In the genomic region with DNA sequence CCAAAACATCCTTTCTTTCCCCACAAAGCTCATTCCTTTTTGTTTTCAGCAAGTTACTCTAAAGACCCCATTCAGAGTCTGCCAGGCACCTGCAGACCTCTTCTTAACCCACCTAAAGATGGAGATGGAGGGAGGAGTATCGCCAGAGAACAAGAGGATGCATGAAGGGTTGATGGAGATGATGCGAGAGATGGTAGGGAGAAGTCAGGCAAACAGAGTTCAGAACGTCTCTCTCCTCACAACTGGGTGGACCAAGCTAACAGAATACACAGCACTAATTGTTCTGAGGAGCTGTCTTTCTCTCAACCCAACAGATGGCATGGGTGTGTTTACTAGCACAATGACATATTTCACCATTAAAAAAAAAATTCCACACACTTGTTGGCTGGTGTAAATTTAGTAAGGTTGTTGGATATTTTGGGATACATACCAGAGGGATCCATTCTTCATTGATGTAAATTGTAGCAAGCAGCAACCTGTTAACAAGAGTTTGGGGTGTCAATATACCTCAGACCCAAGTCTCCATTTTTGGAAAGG, we compare ENCODE assay signal across 14 mouse cellular contexts.
"Had no signal": no experiment of that assay in that cellular context is flagged by ENCODE, and none has a peak within 500 bp of the region (broad histone marks: within the 10 kb centered on the region; RNA-seq: fewer than 3 reads in every experiment).

No protein-coding gene starts in this region.

- H3K4me1 ChIP-seq: limb, embryonic 15.5 days; midbrain, embryonic 15.5 days had no signal

- H3K9me3 ChIP-seq: limb, embryonic 12.5 days; limb, embryonic 15.5 days; midbrain, embryonic 12.5 days; midbrain, embryonic 15.5 days; neural tube, embryonic 12.5 days; neural tube, embryonic 15.5 days had no signal

- H3K4me2 ChIP-seq: limb, embryonic 15.5 days; liver, embryonic 11.5 days; lung, embryonic 14.5 days; midbrain, embryonic 12.5 days; midbrain, embryonic 15.5 days had no signal

- H3K36me3 ChIP-seq: limb, embryonic 12.5 days; limb, embryonic 15.5 days; midbrain, embryonic 12.5 days; midbrain, embryonic 15.5 days; neural tube, embryonic 12.5 days; neural tube, embryonic 15.5 days had no signal

- ATAC-seq: liver, postnatal 0 days; lung, postnatal 0 days; midbrain, embryonic 15.5 days had no signal

- H3K27ac ChIP-seq: limb, embryonic 12.5 days; limb, embryonic 15.5 days; liver, embryonic 14.5 days; macrophage; midbrain, embryonic 12.5 days; midbrain, embryonic 15.5 days; neural tube, embryonic 12.5 days; neural tube, embryonic 15.5 days had no signal

- H3K4me3 ChIP-seq: limb, embryonic 12.5 days; limb, embryonic 15.5 days; midbrain, embryonic 12.5 days; midbrain, embryonic 15.5 days; neural tube, embryonic 12.5 days; neural tube, embryonic 15.5 days had no signal

- H3K9ac ChIP-seq: limb, embryonic 12.5 days; limb, embryonic 15.5 days; liver, embryonic 14.5 days; liver, postnatal 0 days; lung, embryonic 14.5 days; midbrain, embryonic 12.5 days; midbrain, embryonic 15.5 days; neural tube, embryonic 12.5 days; neural tube, embryonic 15.5 days had no signal

- DNase-seq: liver, postnatal 0 days; lung, embryonic 14.5 days; thymus, adult 18-20 months; thymus, postnatal 36 days had no signal
